Mouse (Mus musculus) right cerebral cortex, postnatal 25 days (tissue): ENCODE results near the gene Myl6b.
A peak's percentile ranks its signal among the peaks of the same experiment; 100 is the strongest.

Experiments used
- DNase-seq: peaks from one replicate; pipeline ENCODE4 v3.0.0; 2022

The Myl6b gene

DNA sequence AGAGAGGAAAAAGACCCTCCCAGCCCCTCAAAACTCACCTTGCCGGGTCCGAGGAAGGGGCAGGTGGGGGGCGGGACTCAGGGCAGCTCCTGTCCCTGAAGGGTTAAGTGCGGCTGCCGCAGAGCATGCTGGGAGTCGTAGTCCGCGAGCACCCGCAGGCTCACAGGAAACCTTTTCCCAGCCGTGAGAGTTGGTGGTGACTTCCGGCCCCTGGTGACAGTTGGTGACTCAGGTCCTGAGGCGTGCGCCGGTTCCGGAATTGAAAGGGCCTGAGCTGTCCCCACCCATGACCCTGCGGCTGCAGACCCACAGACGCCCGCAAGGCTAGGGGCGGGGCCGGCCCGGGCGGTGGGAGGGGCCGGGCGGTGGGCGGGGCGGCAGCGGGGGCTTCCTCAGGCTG is at the start of gene Myl6b:
Gene Myl6b, minus strand, starts transcription at position 96 of the 400 bp plus-strand sequence.
- peak; percentile 92 for DNase-seq

- DNase-seq = peak; percentile 94
Measured at GRCm38 (mm10) chr10:128547361-128548032, 49.0 kb upstream of the Myl6b start, which contains the start of gene Zc3h10. Zc3h10 (minus strand) TSS chr10:128547774.

GRCm38 (mm10) chr10:128546787-128547186 is 48.3 kb upstream of the Myl6b start:
- no peak for DNase-seq

DNA sequence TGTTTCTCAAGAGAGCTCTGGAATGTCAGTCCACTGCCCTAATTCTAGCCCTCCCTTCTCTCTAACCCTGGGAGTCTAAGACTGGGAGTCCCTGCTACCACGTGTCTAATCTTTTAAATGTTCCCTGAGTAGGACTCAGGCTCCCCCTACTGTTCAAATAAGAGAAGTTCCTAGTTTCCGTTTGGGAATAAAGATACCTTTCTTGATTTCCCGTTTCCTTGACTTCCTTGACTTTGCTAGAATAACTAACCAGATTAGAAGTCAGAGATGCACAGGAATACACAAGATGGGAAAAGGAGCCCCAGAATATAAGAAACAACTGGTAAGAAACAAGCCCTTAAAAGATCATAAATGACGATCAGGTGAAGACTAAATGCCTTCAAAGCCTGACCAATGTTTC is 47.9 kb upstream of the Myl6b start:
- no peak for DNase-seq

- no peak for DNase-seq
Measured at GRCm38 (mm10) chr10:128545570-128545898, 47.0 kb upstream of the Myl6b start.

DNA sequence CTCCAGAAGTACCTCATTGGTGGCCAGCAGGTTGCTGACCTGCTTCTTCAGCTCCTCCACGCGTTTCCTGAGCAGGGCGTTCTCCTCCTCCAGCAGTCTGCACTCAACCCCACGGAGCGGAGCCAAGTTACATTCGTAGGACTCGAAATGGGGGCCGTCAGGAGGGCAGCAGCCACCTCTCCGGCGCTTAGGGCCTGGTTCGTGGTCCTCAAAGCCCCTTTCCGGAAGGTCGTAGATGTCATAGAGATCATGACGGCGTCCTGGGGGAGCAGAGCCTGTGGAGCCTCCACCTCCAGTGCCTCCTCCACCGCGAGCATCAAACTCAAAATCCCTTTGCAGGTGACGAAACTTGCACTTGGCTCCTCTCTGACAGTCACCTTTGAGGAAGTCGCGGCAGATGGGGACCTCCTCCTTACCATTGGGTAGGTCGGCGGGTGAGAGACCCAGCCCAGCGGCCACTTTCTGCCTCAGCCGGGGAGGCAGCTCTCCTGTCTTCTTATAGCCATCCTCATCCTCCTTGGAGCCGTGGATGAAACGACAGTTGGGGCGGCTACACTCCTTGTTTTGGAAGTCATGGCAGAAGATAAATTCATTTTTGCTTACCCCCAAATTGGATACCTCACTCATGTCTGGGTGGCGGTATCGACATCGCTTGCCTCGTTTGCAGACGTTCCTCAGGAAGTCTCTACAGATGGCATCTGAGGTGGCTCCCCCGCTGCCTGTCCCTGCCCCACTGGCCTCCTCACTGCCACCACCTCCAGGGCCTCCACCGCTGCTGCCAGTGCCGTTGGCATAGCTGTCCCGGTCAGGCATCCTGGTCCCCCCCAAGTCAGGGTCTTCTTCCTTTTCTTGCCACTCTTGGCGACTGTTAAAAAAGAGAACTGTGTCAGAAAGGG is 46.4 kb upstream of the Myl6b start:
- no peak for DNase-seq

- DNase-seq = no peak
Measured at GRCm38 (mm10) chr10:128544151-128544657, 45.7 kb upstream of the Myl6b start.

- DNase-seq = no peak
Measured at GRCm38 (mm10) chr10:128543100-128543499, 44.6 kb upstream of the Myl6b start.

DNA sequence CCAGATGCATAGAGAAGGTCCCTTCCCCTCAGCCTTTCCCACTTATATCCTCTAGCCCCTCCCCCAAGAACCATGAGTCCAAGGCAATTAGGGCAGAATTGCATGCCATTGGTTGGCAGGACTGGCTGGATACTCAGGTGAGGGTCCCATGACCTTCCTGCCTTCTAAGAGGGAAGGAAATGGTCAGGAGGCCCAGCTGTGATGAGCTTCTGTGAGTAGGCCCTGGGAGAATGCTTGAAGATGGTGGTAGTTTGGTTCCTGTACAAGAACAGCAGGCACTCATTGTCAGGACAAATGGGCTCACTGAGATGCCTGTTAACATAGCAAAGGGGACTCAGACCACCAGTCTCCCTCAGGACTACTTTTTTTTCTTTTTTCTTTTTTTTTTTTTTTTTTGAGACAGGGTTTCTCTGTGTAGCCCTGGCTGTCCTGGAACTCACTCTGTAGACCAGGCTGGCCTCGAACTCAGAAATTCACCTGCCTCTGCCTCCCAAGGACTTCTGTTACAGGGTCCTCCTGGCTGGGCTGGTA is 39.9 kb upstream of the Myl6b start:
- DNase-seq = no peak

GRCm38 (mm10) chr10:128536266-128536940 is 37.9 kb upstream of the Myl6b start:
- peak; percentile 78 for DNase-seq

- no peak for DNase-seq
Measured at GRCm38 (mm10) chr10:128535624-128536265, 37.3 kb upstream of the Myl6b start.

DNA sequence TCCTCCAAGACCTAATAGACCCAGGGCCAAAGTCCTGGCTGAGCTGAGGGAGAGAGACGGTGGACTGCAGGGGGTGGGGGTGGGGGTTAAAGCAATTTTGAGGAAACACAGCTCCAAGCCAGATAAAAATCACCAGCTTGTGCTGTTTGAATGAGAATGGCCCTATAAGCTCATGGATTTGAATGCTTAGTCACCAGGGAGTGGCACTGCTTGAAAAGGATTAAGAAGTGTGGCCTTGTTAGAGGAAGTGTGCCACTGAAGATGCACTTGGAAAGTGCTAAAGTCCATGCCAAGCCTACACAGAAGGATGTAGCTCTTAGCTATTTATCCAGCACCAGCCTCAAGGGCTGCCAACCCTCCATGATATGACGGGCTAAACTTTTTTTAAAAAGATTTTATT is 36.7 kb upstream of the Myl6b start:
- no peak for DNase-seq

- DNase-seq = no peak
Measured at GRCm38 (mm10) chr10:128526366-128527356, 28.2 kb upstream of the Myl6b start.

- DNase-seq = peak; percentile 84
Measured at GRCm38 (mm10) chr10:128525671-128526308, 27.3 kb upstream of the Myl6b start, which contains the start of gene Esyt1. Esyt1 (minus strand) TSS chr10:128525871.

DNA sequence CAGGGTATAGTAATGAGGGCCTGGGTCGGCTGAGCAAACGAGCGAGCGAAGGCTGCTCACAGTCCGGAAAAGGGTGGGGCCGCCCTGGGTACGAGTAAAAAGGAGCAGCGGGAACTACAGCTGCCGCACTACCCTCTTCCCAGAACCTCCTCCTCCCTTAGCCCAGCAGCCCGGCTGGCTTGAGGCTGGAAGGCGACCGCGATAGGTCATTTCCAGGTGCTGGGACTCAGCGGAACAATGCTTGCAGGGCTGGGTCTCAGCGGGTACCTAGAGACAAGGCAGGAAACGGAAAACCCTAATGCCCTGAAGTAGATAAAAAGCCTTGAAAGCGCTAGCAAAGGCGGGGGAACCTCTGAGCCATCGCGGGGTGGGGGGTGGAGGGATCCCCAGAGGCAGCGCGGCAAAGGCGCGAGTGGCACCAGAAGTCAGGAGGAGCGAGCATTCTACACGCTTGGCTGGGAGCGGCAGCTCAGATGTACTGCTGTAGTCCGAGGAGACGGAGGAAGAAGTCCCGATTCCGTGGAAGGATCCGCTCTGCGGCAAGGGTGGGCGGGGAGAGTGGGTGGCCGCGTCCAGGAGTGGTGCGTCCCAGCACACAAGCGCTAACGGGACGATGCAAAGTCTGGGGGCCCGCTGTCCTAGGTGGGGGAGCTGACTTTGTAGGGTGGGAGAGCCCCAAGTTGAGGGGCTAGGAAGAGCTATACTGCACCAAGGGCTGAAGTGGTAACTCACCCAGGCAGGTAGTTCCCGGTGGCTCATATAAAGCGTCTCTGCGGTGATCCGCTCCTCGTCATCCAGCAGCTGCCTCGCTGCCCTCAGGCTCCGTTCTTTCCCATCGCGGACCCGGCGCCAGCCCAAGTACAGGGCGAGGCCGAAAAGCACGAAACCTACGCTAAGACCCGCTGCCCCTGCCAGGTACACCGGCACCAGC is 26.5 kb upstream of the Myl6b start:
- DNase-seq = peak; percentile 43

DNA sequence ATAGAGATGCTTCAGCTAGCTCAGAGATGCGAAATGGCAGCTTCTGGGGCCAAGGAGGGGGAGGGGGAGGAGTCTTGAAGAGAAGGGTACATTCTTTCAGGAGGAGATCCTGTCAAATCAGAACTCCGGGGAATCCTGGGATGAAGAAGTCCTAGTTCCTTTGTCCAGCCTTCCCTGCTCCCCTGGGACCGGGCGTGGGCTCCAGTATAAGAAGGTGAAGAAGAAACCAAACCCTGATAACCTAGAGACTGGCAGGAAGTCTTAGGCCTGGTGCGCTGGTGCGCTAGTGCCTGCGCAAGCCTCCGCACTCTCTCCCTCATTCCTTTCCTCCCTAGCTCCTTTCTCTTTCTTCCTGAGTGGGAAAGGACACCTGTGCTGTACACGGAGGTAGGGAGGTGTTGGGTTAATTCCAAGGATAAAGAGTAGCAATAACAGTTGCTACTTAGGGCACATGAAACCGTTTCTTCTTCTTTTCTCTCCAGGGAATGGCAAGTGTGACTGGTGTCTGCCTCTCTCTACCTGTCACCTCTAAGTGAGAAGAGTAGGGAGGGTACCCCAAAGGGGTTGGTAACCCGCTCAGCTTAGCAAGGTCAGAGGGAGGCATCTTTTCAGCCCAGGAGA is 25.7 kb upstream of the Myl6b start:
- no peak for DNase-seq

DNA sequence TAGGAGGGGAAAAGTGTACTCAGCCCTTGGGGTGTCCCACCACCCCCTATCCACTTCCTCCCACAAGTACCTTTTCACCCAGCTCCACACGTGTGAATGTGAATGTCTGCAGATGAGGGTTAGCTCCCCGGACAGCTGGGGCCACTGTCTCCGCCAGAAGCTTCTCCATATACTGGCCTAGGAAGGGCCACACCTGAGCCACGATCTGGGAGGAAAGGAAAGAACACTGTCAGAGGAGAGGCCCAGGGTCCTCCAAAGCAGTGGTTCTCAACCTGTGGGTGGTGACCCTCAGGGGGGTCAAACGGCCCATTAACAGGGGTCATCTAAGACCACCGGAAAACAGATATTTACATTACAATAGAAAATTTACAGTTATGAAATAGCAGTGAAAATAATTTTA is 23.9 kb upstream of the Myl6b start:
- DNase-seq = no peak

DNA sequence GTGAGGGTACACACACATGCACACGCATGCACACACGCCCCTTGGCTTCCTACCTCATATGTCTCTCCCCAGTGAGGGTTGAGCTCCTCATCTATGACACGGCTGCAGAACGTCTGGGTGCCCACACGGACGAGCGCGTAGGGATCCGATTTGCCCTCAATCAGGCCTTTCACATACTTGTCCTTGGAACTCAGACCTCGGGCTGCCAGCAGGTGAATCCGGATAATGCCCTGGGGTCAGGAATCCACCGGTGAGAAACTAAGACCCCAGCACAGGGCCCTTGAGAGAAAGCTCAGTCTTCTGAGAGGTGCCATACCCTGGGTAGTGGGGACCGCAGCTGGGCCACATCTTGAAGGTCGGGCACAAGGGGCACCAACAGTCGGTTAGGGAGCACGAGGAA is 22.1 kb upstream of the Myl6b start:
- DNase-seq = no peak

- no peak for DNase-seq
Measured at GRCm38 (mm10) chr10:128518833-128519232, 20.3 kb upstream of the Myl6b start.
